ENCODE assay signal across 22 mouse cellular contexts in genomic region chr13:108937272-108937671, GRCm38 (mm10).
"Had no signal": no experiment of that assay in that cellular context is flagged by ENCODE, and none has a peak within 500 bp of the region (broad histone marks: within the 10 kb centered on the region; RNA-seq: fewer than 3 reads in every experiment).

No protein-coding gene starts in this region.

- DNase-seq: gastrocnemius, postnatal 14 days; heart, adult 11 months; heart, adult 2 months; heart, postnatal 10 days; heart, postnatal 4 days; kidney, adult 11 months; kidney, adult 2 months; kidney, adult 9 months; kidney, postnatal 14 days; kidney, postnatal 4 days; liver; liver, embryonic 13.5 days had no signal

- ATAC-seq: hindbrain, postnatal 0 days; intestine, embryonic 16.5 days had no signal

- H3K9me3 ChIP-seq: kidney, embryonic 15.5 days; limb, embryonic 10.5 days; limb, embryonic 12.5 days; liver, embryonic 13.5 days had no signal

- H3K4me3 ChIP-seq: heart, adult 2 months; heart, embryonic 12.5 days; hindbrain, embryonic 13.5 days; hindbrain, embryonic 15.5 days; kidney, embryonic 15.5 days; layer of hippocampus, adult 2 months; left cerebral cortex, adult 2 months; limb, embryonic 10.5 days; limb, embryonic 12.5 days; liver, embryonic 13.5 days had no signal

- H3K4me1 ChIP-seq: heart, embryonic 12.5 days; hindbrain, embryonic 13.5 days; hindbrain, embryonic 15.5 days; kidney, embryonic 15.5 days; limb, embryonic 10.5 days; liver, embryonic 13.5 days had no signal

- H3K36me3 ChIP-seq: heart, embryonic 12.5 days; hindbrain, embryonic 13.5 days; hindbrain, embryonic 15.5 days; kidney, embryonic 15.5 days; limb, embryonic 10.5 days; limb, embryonic 12.5 days; liver, embryonic 13.5 days had no signal

- H3K27me3 ChIP-seq: heart, embryonic 12.5 days; hindbrain, embryonic 13.5 days; hindbrain, embryonic 15.5 days; kidney, embryonic 15.5 days; limb, embryonic 12.5 days; liver, embryonic 13.5 days had no signal
